Comparison of ENCODE assay signal across 34 mouse cellular contexts in genomic region chr2:29711877-29712276, GRCm38 (mm10). TPM values are rescaled to one million over a fixed set of nuclear protein-coding genes. Genes with fewer than 3 reads are reported as not detected.
A peak's percentile ranks its signal among the peaks of the same experiment; 100 is the strongest.
DNase-seq lines count a peak whose midpoint lies in the region; ATAC-seq and TF ChIP-seq lines count a peak whose summit lies in the region.
"Had no signal": no experiment of that assay in that cellular context is flagged by ENCODE, and none has a peak within 500 bp of the region (broad histone marks: within the 10 kb centered on the region; RNA-seq: fewer than 3 reads in every experiment).

No protein-coding gene starts in this region.

- 0 out of 2 replicates have a peak overlapping the region, but pooled peaks have one; percentile 3 for H3K27ac ChIP-seq in heart, embryonic 11.5 days (ENCODE audit: low read depth, low read length)
- H3K27ac ChIP-seq in heart, embryonic 12.5 days (ENCODE audit: poor library complexity, severe bottlenecking), result no peak overlapping the region
- H3K27ac ChIP-seq in ES-Bruce4 (ENCODE audit: insufficient read depth, low read length), result peak overlapping the region; percentile 32
- H3K27ac ChIP-seq in left cerebral cortex, adult 2 months, result no peak overlapping the region
- H3K27ac ChIP-seq: forebrain, embryonic 12.5 days; heart, adult 2 months; hindbrain, embryonic 14.5 days; limb, embryonic 12.5 days; liver, embryonic 15.5 days; midbrain, embryonic 12.5 days; neural tube, embryonic 13.5 days had no signal

- peaks cover 12% of the 10 kb centered on the region; the same call in 1 of the 2 replicates for H3K36me3 ChIP-seq in heart, embryonic 11.5 days (ENCODE audit: control insufficient read depth, insufficient read depth, low read length)
- H3K36me3 ChIP-seq in heart, embryonic 12.5 days, result peaks cover 47% of the 10 kb centered on the region
- H3K36me3 ChIP-seq in ES-Bruce4 (ENCODE audit: control insufficient read depth, insufficient read depth, low read length, poor library complexity, severe bottlenecking), result peaks cover 3% of the 10 kb centered on the region; the same call in 1 of the 2 replicates

- TF ChIP-seq POLR2A in ES-Bruce4 (IDR thresholded peaks at IDR 0.05; ENCODE audit: insufficient read depth, low read length), result no peak

- H3K9ac ChIP-seq in heart, embryonic 11.5 days (ENCODE audit: low read depth, low read length), result no peak overlapping the region
- H3K9ac ChIP-seq in heart, embryonic 12.5 days, result no peak overlapping the region
- H3K9ac ChIP-seq in ES-Bruce4 (ENCODE audit: low read depth, poor library complexity, severe bottlenecking), result no peak overlapping the region
- H3K9ac ChIP-seq: forebrain, embryonic 12.5 days; hindbrain, embryonic 14.5 days; limb, embryonic 12.5 days; liver, embryonic 15.5 days; lung, embryonic 14.5 days; midbrain, embryonic 12.5 days; neural tube, embryonic 13.5 days had no signal

- ATAC-seq in heart, embryonic 11.5 days (replicated peaks; ENCODE audit: insufficient number of reproducible peaks, low FRiP score, low TSS enrichment), result no peak
- no peak for ATAC-seq in heart, embryonic 12.5 days (ENCODE audit: insufficient number of reproducible peaks, low FRiP score)
- no peak for ATAC-seq in megakaryocyte-erythroid progenitor cell, adult 5-6 weeks (replicated peaks; ENCODE audit: low FRiP score, low TSS enrichment, poor library complexity, severe bottlenecking)
- ATAC-seq: intestine, postnatal 0 days had no signal

- DNase-seq in 3T3-L1 (ENCODE audit: low read depth, low spot score) (peak; percentile 90), adipocyte (ENCODE audit: low spot score) (peak; percentile 38)
- DNase-seq in left cerebral cortex, adult 2 months (ENCODE audit: extremely low spot score in 1 of 2, low spot score in 2 of 2), result no peak
- no peak for DNase-seq in adrenal gland, postnatal 10 days
- DNase-seq: adrenal gland, postnatal 36 days; cerebellum, adult 8-10 months; heart, adult 2 months; heart, postnatal 10 days; kidney, adult 9 months; kidney, postnatal 14 days; lung, embryonic 14.5 days had no signal

- TF ChIP-seq CTCF in ES-Bruce4 (IDR thresholded peaks at IDR 0.05; ENCODE audit: low read depth, low read length), result no peak
- no peak for TF ChIP-seq CTCF in left cerebral cortex, adult 2 months (IDR thresholded peaks at IDR 0.05)

- H3K4me1 ChIP-seq in heart, embryonic 11.5 days (ENCODE audit: control insufficient read depth, insufficient read depth, low read length), result peaks cover 25% of the 10 kb centered on the region
- peaks cover 54% of the 10 kb centered on the region for H3K4me1 ChIP-seq in heart, embryonic 12.5 days (replicated peaks)
- peaks cover 18% of the 10 kb centered on the region for H3K4me1 ChIP-seq in ES-Bruce4 (ENCODE audit: control insufficient read depth, insufficient read depth, low read length)
- H3K4me1 ChIP-seq: forebrain, embryonic 12.5 days had no signal

- no peaks in the 10 kb centered on the region for H3K9me3 ChIP-seq in heart, embryonic 11.5 days (replicated peaks; ENCODE audit: control insufficient read depth, low read length)
- no peaks in the 10 kb centered on the region for H3K9me3 ChIP-seq in heart, embryonic 12.5 days (replicated peaks)
- no peaks in the 10 kb centered on the region for H3K9me3 ChIP-seq in ES-Bruce4 (replicated peaks; ENCODE audit: control insufficient read depth, insufficient read depth, low read length, poor library complexity, severe bottlenecking)
- H3K9me3 ChIP-seq: forebrain, embryonic 12.5 days; limb, embryonic 12.5 days; liver, embryonic 15.5 days; midbrain, embryonic 12.5 days; neural tube, embryonic 13.5 days had no signal

- H3K27me3 ChIP-seq in heart, embryonic 11.5 days (ENCODE audit: control insufficient read depth, insufficient read depth, low read length), result no peaks in the 10 kb centered on the region
- H3K27me3 ChIP-seq in heart, embryonic 12.5 days (replicated peaks), result no peaks in the 10 kb centered on the region
- H3K27me3 ChIP-seq in ES-Bruce4 (ENCODE audit: control insufficient read depth, insufficient read depth, low read length, poor library complexity, severe bottlenecking), result no peaks in the 10 kb centered on the region
- H3K27me3 ChIP-seq: forebrain, embryonic 12.5 days; limb, embryonic 12.5 days; liver, embryonic 15.5 days; midbrain, embryonic 12.5 days; neural tube, embryonic 13.5 days had no signal

- no peak overlapping the region for H3K4me3 ChIP-seq in heart, embryonic 11.5 days (ENCODE audit: low read depth, low read length)
- H3K4me3 ChIP-seq in heart, embryonic 12.5 days, result no peak overlapping the region
- H3K4me3 ChIP-seq in ES-Bruce4 (ENCODE audit: low read depth, low read length), result no peak overlapping the region
- no peak overlapping the region for H3K4me3 ChIP-seq in left cerebral cortex, adult 2 months
- H3K4me3 ChIP-seq: erythroblast, embryonic 14.5 days; forebrain, embryonic 12.5 days; heart, adult 2 months; limb, embryonic 12.5 days; liver, embryonic 15.5 days; midbrain, embryonic 12.5 days; neural tube, embryonic 13.5 days had no signal

- H3K4me2 ChIP-seq in heart, embryonic 11.5 days, result no peak overlapping the region
- H3K4me2 ChIP-seq in heart, embryonic 12.5 days, result no peak overlapping the region
- H3K4me2 ChIP-seq: forebrain, embryonic 12.5 days; hindbrain, embryonic 14.5 days; limb, embryonic 12.5 days; liver, embryonic 15.5 days; lung, embryonic 14.5 days; midbrain, embryonic 12.5 days; neural tube, embryonic 13.5 days had no signal

- WGBS in heart, embryonic 11.5 days (ENCODE audit: insufficient replicate concordance), result 65% methylated on average over 5 of the region's 5 CpGs
- WGBS in heart, embryonic 12.5 days, result 69% methylated on average over 5 of the region's 5 CpGs

- intact Hi-C loops in left cerebral cortex, adult 2 months (cut with DNase I), result loop anchor here (5.0 kb wide), 2 partner anchors 65 to 90 kb away; no protein-coding TSS in a partner anchor

- TF ChIP-seq EP300 in ES-Bruce4 (IDR thresholded peaks at IDR 0.05; ENCODE audit: insufficient read depth, low read depth, low read length), result no peak

RNA-seq across cellular contexts. Expression of gene Gm13420, which starts 39.6 kb away (rescaled TPM):
- not detected in 2 replicates for polyA plus RNA-seq in heart, embryonic 11.5 days (2014; fragmentation: Nextera tagmentation; extraction: Ambion mirVana)
- polyA plus RNA-seq in heart, embryonic 12.5 days (2016; fragmentation: Nextera tagmentation; extraction: Ambion mirVana), result not detected in 2 replicates
- polyA plus RNA-seq in ES-Bruce4 (2011; ENCODE audit: insufficient read depth, insufficient read length, low read depth, missing spikeins), result 0.75 TPM in 1 of 2 replicates, not detected in the other
- 1 to 10 TPM; 1.7 to 2.0 TPM for total RNA-seq in left cerebral cortex, adult 2 months (2021)
- total RNA-seq in megakaryocyte-erythroid progenitor cell, adult 5-6 weeks (2014; fragmentation: Nextera tagmentation), result not detected in 2 replicates
- total RNA-seq in megakaryocyte-erythroid progenitor cell, adult 5-6 weeks (2017), result not detected in 2 replicates
- total RNA-seq in adrenal gland, postnatal 10 days (2021), result under 1 TPM in 1 of 2 experiments, not detected in 1; 0.48 TPM
- total RNA-seq: adrenal gland, postnatal 36 days; gastrocnemius, adult 8-10 months; gastrocnemius, postnatal 4 days; heart, adult 2 months; heart, postnatal 10 days; hematopoietic stem cell, adult 5-6 weeks; megakaryocyte, adult 5-6 weeks had no signal
- polyA plus RNA-seq: erythroblast, embryonic 14.5 days; forebrain, embryonic 12.5 days; heart, adult 2 months; limb, embryonic 12.5 days; midbrain, embryonic 12.5 days had no signal

RNA-seq across cellular contexts. Expression of gene Gm13547, which starts 47.2 kb away (rescaled TPM):
- 0.99 TPM in 1 of 2 replicates, not detected in the other for polyA plus RNA-seq in heart, embryonic 11.5 days (2014; fragmentation: Nextera tagmentation; extraction: Ambion mirVana)
- polyA plus RNA-seq in heart, embryonic 12.5 days (2016; fragmentation: Nextera tagmentation; extraction: Ambion mirVana), result 0.44 TPM in 1 of 2 replicates, not detected in the other
- polyA plus RNA-seq in ES-Bruce4 (2011; ENCODE audit: insufficient read depth, insufficient read length, low read depth, missing spikeins), result not detected in 2 replicates
- not detected for total RNA-seq in left cerebral cortex, adult 2 months (2021)
- total RNA-seq in megakaryocyte-erythroid progenitor cell, adult 5-6 weeks (2014; fragmentation: Nextera tagmentation), result 3.6 TPM in 1 of 2 replicates, not detected in the other
- total RNA-seq in megakaryocyte-erythroid progenitor cell, adult 5-6 weeks (2017), result not detected in 2 replicates
- not detected for total RNA-seq in adrenal gland, postnatal 10 days (2021)
- total RNA-seq: adrenal gland, postnatal 36 days; gastrocnemius, adult 8-10 months; gastrocnemius, postnatal 4 days; heart, adult 2 months; heart, postnatal 10 days; hematopoietic stem cell, adult 5-6 weeks; layer of hippocampus, postnatal 10 days; left cerebral cortex, adult 18-20 months; left cerebral cortex, postnatal 25 days; liver, adult 2 months; megakaryocyte, adult 5-6 weeks; midbrain, postnatal 0 days had no signal
- polyA plus RNA-seq: brain, embryonic 14.5 days; embryonic facial prominence, embryonic 11.5 days; erythroblast, embryonic 14.5 days; forebrain, embryonic 12.5 days; heart, adult 2 months; hindbrain, embryonic 14.5 days; intestine, postnatal 0 days; limb, embryonic 12.5 days; liver, adult 2 months; liver, embryonic 15.5 days; lung, embryonic 14.5 days; midbrain, postnatal 0 days had no signal

Comparison
In these comparisons a context has a peak if more than half of its experiments do, and no peak if none do; other contexts are left out.
1. H3K27ac ChIP-seq: peak in heart, embryonic 11.5 days (single experiment) and ES-Bruce4 (single experiment); none in heart, embryonic 12.5 days (single experiment) and left cerebral cortex, adult 2 months (single experiment).
2. DNase-seq: peak in 3T3-L1 (single experiment) and adipocyte (single experiment); none in left cerebral cortex, adult 2 months (0 of 2) and adrenal gland, postnatal 10 days (single experiment).